Mouse (Mus musculus): Measurements from ENCODE around the gene AI182371. TPM values are rescaled to one million over a fixed set of nuclear protein-coding genes. Genes with fewer than 3 reads are reported as not detected.

Gene AI182371
- total RNA-seq, 4 experiments from 2014 or later: 0.25 TPM; not detected in 3

DNA sequence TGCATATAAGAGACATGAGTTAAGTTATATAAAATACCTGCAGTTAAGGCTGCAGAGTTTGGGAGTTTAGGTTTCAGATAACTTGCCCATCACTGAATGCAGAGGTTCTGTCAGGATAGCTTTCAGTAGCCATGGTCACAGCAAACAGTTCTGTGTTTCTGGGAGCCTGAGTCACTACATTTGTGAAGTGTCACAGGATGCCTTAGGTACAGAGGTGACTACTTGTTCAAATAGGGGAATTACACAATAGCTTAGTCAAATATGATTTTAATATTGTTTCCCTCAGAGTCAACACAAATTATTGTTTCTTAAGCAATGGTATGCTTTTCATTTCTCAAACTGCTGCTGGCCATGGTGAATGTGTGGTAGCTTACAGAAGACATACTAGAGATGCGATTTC, 32.2 kb downstream of the AI182371 start:
- DNase-seq (ENCODE audit: low spot score): no peak

GRCm38 (mm10) chr2:35067117-35067516, 34.2 kb downstream of the AI182371 start:
- DNase-seq (ENCODE audit: low spot score): no peak

DNA sequence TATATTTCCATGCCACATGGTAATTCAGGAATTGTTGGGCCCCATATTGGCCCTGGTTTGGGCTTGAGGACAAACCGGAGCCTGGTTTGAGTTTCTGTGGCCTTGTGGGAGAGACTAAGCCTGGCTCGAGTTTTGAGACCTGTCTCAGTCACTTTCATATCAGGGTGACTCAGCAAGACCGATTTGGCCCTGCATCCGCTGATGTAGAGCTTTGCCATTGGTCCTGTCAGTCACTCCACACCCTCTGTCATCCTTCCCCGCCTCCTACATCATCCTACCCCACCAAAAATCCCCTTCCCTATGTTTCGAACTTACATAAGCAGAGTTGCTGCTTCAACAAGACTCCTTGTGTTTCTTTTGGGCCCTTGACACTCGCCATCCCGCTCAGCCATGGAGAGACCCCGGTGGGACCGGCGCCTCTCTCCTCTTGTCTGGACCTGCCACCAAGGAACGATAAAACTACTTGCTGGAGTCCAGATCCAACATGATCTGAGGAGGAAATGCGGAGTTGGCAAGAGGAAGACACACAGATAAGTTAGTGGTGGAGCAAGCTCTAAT, 34.7 kb downstream of the AI182371 start:
- no peak for DNase-seq (ENCODE audit: low spot score)

GRCm38 (mm10) chr2:35063333-35064030, 37.9 kb downstream of the AI182371 start:
- DNase-seq (ENCODE audit: low spot score): no peak

- no peak for DNase-seq (ENCODE audit: low spot score)
Observed at GRCm38 (mm10) chr2:35061338-35061737, 40.0 kb downstream of the AI182371 start, which contains the start of gene Hc. TSS of gene Hc (minus strand) at chr2:35061438.

DNA sequence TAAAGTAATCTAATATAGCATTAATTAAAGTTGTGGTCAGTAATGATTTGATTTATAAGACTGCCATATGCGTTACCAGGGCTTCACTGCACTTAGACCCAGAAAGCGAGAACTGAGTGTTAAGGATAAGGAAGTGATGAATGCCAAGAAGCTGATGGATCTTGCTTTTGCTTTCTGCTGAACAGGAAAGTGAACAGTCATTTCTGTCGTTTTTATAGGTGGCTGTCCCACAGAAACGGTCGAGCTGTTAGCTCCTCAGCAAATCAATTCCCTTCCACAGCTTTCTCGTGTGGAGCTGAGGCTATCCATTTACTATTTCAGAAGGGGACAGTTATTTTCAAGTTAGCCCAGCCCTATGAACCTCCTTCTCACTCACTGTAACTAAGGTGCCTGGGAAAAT, 40.4 kb downstream of the AI182371 start:
- no peak for DNase-seq (ENCODE audit: low spot score)

- no peak for DNase-seq (ENCODE audit: low spot score)
Observed at GRCm38 (mm10) chr2:35060256-35060655, 41.1 kb downstream of the AI182371 start.

DNA sequence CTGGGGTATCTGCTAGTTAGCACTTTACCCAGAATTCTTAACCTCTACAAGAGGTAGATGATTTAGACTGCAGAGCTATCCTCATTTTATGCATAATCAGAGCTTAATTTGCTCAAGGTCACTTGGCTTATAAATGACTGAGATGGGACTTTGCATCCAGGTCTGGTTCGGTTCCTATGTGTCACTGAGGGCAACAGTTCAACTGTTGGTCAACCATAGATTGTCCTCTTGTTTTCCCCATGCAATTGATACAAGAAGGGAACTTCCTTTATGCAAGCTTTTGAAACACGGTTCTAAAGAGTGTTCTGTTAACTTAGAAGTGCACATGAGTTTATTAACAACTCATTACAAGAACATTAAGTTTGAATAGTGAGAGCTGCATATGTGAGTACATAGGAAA, 43.0 kb downstream of the AI182371 start:
- DNase-seq (ENCODE audit: low spot score): no peak

GRCm38 (mm10) chr2:35057243-35057642, 44.1 kb downstream of the AI182371 start:
- no peak for DNase-seq (ENCODE audit: low spot score)

DNA sequence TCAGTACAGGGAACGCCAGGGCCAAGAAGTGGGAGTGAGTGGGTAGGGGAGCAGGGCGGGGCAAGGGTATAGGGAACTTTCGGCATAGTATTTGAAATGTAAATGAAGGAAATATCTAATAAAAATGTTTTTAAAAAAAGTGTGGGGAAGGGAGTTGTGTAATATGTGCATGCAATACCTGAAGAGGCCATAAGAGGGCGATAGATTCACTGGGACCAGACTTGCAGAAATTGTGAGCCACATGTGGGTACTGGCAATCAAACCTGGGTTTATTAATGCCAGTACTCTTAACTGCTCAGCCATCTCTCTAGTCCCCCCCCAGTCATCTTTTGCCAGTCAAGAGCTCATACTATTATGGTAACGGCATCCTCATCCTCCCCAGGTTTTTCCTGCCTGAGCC, 52.5 kb downstream of the AI182371 start:
- peak; percentile 7 for DNase-seq (ENCODE audit: low spot score)

GRCm38 (mm10) chr2:35044956-35045355, 56.4 kb downstream of the AI182371 start:
- peak; percentile 5 for DNase-seq (ENCODE audit: low spot score)

GRCm38 (mm10) chr2:35038580-35039375, 62.6 kb downstream of the AI182371 start:
- DNase-seq (ENCODE audit: low spot score): no peak

Other genes starting within 250 kb of the AI182371 start
- 1 to 10 TPM in 2 of 4 experiments, under 1 TPM in 2; 0.87 to 2.1 (median 1.1) TPM for gene Cutal, start 227.1 kb downstream of the AI182371 start, total RNA-seq (2022)
- 10 to 100 TPM; 11.2 to 13.0 (median 11.9) TPM for gene Psmd5, start 226.6 kb downstream of the AI182371 start, total RNA-seq (2022)
- gene Phf19, start 187.5 kb downstream of the AI182371 start, total RNA-seq (2022): 1 to 10 TPM in 2 of 4 experiments, under 1 TPM in 2; 0.66 to 1.5 (median 1.2) TPM
- gene Traf1, start 139.8 kb downstream of the AI182371 start, total RNA-seq (2022): 1 to 10 TPM; 1.1 to 2.6 (median 1.2) TPM
- not detected for gene Hc, start 40.1 kb downstream of the AI182371 start, total RNA-seq (2022)
- gene Cntrl, start 7.9 kb upstream of the AI182371 start, total RNA-seq (2022): 1 to 10 TPM; 5.9 to 8.2 (median 6.2) TPM
- gene Rab14, start 99.6 kb upstream of the AI182371 start, total RNA-seq (2022): 100 to 1,000 TPM; 120 to 139 (median 132) TPM
- gene Gsn, start 154.8 kb upstream of the AI182371 start, total RNA-seq (2022): 100 to 1,000 TPM; 584 to 827 (median 671) TPM
- 100 to 1,000 TPM in 2 of 4 experiments, 10 to 100 TPM in 2; 83.8 to 137 (median 102) TPM for gene Stom, start 235.4 kb upstream of the AI182371 start, total RNA-seq (2022)

All from heart, adult 8-10 months (tissue).